23 mouse cellular contexts compared by ENCODE assay signal in the genomic region with DNA sequence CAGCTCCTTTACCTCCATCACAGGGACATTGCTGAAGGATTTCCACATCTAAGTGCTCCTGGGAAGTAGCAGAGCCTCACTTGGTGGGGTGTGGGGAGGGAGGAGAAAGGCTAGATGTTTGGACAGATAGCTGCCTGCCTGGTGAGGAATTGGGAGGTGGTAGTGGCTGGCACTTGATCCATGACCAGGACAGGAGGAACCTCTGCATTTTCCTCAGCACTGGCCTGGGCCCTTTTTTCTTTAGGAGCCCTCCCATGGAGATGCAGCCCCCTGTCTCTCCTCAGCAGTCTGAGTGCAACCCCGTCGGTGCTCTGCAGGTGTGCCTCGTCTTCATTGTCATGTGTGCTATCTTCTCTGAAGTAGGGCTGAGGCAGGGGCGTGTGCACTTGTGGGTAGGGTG. TPM values are rescaled to one million over a fixed set of nuclear protein-coding genes. Genes with fewer than 3 reads are reported as not detected.
"Had no signal": no experiment of that assay in that cellular context is flagged by ENCODE, and none has a peak within 500 bp of the region (broad histone marks: within the 10 kb centered on the region; RNA-seq: fewer than 3 reads in every experiment).

No protein-coding gene starts in this region.

- H3K9ac ChIP-seq: midbrain, embryonic 12.5 days; stomach, embryonic 15.5 days had no signal

- DNase-seq: kidney, adult 2 months; kidney, postnatal 14 days; left cerebral cortex, postnatal 4 days; lung, adult 18-20 months; right cerebral cortex, postnatal 14 days; thymus, adult 2 months; thymus, postnatal 25 days had no signal

- H3K27ac ChIP-seq: kidney, embryonic 15.5 days; limb, embryonic 13.5 days; midbrain, embryonic 12.5 days; stomach, embryonic 15.5 days had no signal

- ATAC-seq: midbrain, embryonic 16.5 days had no signal

- H3K4me2 ChIP-seq: kidney, embryonic 15.5 days; midbrain, embryonic 12.5 days; stomach, embryonic 15.5 days had no signal

- H3K9me3 ChIP-seq: kidney, embryonic 15.5 days; limb, embryonic 13.5 days; midbrain, embryonic 12.5 days; stomach, embryonic 15.5 days had no signal

- H3K27me3 ChIP-seq: kidney, embryonic 15.5 days; limb, embryonic 13.5 days; midbrain, embryonic 12.5 days; stomach, embryonic 15.5 days had no signal

- H3K4me3 ChIP-seq: kidney, embryonic 15.5 days; limb, embryonic 13.5 days; midbrain, embryonic 12.5 days; stomach, embryonic 15.5 days had no signal

RNA-seq across cellular contexts. Expression of a gene that starts 18.0 kb away (rescaled TPM):
- total RNA-seq: layer of hippocampus, adult 8-10 months; layer of hippocampus, postnatal 14 days; left cerebral cortex, adult 18-20 months; left cerebral cortex, postnatal 10 days; left cerebral cortex, postnatal 4 days had no signal
- polyA plus RNA-seq: kidney, adult 2 months; large intestine, adult 2 months; liver, embryonic 11.5 days; lung, embryonic 16.5 days; midbrain, embryonic 16.5 days; neural tube, embryonic 14.5 days; spleen, adult 2 months; testis, adult 2 months; thymus, adult 2 months; urinary bladder, adult 2 months had no signal
